Mouse (Mus musculus) lung, postnatal 10 days (tissue): Measurements from ENCODE around the gene Sf3a3.

Experiments used
- DNase-seq: peaks from one replicate; pipeline ENCODE4 v3.0.0; 2021

The Sf3a3 gene

GRCm38 (mm10) chr4:124738783-124739182 is 24.2 kb downstream of the Sf3a3 start:
- DNase-seq = no peak

GRCm38 (mm10) chr4:124741376-124742343 is 27.1 kb downstream of the Sf3a3 start, which contains the start of gene Inpp5b:
Gene Inpp5b, plus strand, starts transcription at chr4:124741850.
- peak; percentile 84 for DNase-seq

- DNase-seq = no peak
These were observed 28.3 kb downstream of the Sf3a3 start for GRCm38 (mm10) chr4:124742839-124743238.

- no peak for DNase-seq
These were observed 32.0 kb downstream of the Sf3a3 start for GRCm38 (mm10) chr4:124746577-124746976.

GRCm38 (mm10) chr4:124747851-124748250 is 33.3 kb downstream of the Sf3a3 start:
- DNase-seq = no peak

- DNase-seq = peak; percentile 99
These were observed 37.0 kb downstream of the Sf3a3 start for GRCm38 (mm10) chr4:124751300-124752250.

GRCm38 (mm10) chr4:124752281-124753199 is 38.0 kb downstream of the Sf3a3 start:
- peak; percentile 69 for DNase-seq

GRCm38 (mm10) chr4:124755526-124755925 is 41.0 kb downstream of the Sf3a3 start:
- DNase-seq = no peak

- peak; percentile 30 for DNase-seq
These were observed 44.8 kb downstream of the Sf3a3 start for GRCm38 (mm10) chr4:124759305-124759811.

- DNase-seq = no peak
These were observed 46.6 kb downstream of the Sf3a3 start for GRCm38 (mm10) chr4:124761201-124761600.

GRCm38 (mm10) chr4:124762858-124763452 is 48.4 kb downstream of the Sf3a3 start:
- no peak for DNase-seq

GRCm38 (mm10) chr4:124765802-124766565 is 51.4 kb downstream of the Sf3a3 start:
- peak; percentile 35 for DNase-seq

GRCm38 (mm10) chr4:124766566-124766940 is 52.0 kb downstream of the Sf3a3 start:
- DNase-seq = no peak

- no peak for DNase-seq
These were observed 54.5 kb downstream of the Sf3a3 start for GRCm38 (mm10) chr4:124768963-124769591.

GRCm38 (mm10) chr4:124770624-124771023 is 56.0 kb downstream of the Sf3a3 start:
- no peak for DNase-seq

- DNase-seq = peak; percentile 50
These were observed 57.5 kb downstream of the Sf3a3 start for GRCm38 (mm10) chr4:124772125-124772524.

- DNase-seq = no peak
These were observed 58.9 kb downstream of the Sf3a3 start for GRCm38 (mm10) chr4:124773449-124773848.

- DNase-seq = no peak
These were observed 59.4 kb downstream of the Sf3a3 start for GRCm38 (mm10) chr4:124773995-124774394.

- no peak for DNase-seq
These were observed 59.9 kb downstream of the Sf3a3 start for GRCm38 (mm10) chr4:124774429-124774828.

- no peak for DNase-seq
These were observed 66.8 kb downstream of the Sf3a3 start for GRCm38 (mm10) chr4:124781361-124781760.
